Comparison of ENCODE assay signal across 24 mouse cellular contexts in the genomic region with DNA sequence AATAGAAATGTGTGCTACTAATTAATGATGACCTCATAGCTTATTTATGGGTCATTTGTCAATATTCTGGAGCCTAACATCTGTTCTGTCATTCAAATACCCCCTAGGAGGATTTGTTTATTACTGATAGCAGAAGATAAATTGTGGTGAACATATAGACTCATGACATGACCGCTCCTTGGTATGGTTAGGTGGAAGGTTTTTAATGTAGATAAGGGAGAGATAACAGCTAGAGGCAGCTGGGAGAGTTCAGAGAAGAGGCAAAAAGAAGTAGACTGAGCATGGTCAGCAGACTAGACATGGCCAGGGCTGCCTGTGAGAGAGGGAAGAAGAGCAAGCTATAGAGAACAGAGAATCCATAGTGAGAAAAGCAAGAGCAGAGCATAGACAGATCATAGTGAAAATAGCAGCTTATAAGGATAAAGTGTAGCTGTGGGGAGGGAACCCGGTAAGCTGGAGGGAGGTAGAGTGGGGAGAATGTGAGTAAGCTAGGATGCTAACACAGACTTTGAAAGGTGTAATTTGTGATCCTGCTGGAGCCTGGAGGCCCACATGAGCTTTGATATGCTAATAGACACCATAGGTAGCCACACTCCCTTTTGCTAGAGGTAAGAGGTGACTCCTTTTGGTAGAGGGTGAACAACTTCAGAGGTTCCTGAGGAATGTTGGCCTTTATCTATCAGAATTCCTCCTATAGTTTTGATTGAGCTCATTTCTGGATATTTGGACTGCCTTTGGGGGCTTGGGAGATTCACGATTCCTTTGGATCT.
"Had no signal": no experiment of that assay in that cellular context is flagged by ENCODE, and none has a peak within 500 bp of the region (broad histone marks: within the 10 kb centered on the region; RNA-seq: fewer than 3 reads in every experiment).

No protein-coding gene starts in this region.

- H3K27me3 ChIP-seq: heart, embryonic 12.5 days; hindbrain, embryonic 13.5 days; hindbrain, embryonic 15.5 days; kidney, embryonic 15.5 days; liver, embryonic 13.5 days had no signal

- DNase-seq: gastrocnemius, postnatal 14 days; gastrocnemius, postnatal 36 days; heart, adult 11 months; heart, adult 2 months; heart, postnatal 10 days; heart, postnatal 4 days; kidney, adult 11 months; kidney, adult 2 months; kidney, adult 9 months; kidney, postnatal 14 days; kidney, postnatal 36 days; layer of hippocampus, adult 9-11 months; liver; liver, embryonic 13.5 days had no signal

- ATAC-seq: hindbrain, postnatal 0 days; intestine, embryonic 16.5 days had no signal

- H3K36me3 ChIP-seq: heart, embryonic 10.5 days; heart, embryonic 12.5 days; hindbrain, embryonic 13.5 days; hindbrain, embryonic 15.5 days; kidney, embryonic 15.5 days; limb, embryonic 10.5 days; limb, embryonic 12.5 days; liver, embryonic 13.5 days had no signal

- H3K4me1 ChIP-seq: heart, embryonic 10.5 days; heart, embryonic 12.5 days; hindbrain, embryonic 13.5 days; hindbrain, embryonic 15.5 days; kidney, embryonic 15.5 days; limb, embryonic 12.5 days; liver, embryonic 13.5 days had no signal

- H3K27ac ChIP-seq: heart, adult 2 months; heart, embryonic 10.5 days; hindbrain, embryonic 13.5 days; hindbrain, embryonic 15.5 days; hindbrain, postnatal 0 days; kidney, embryonic 15.5 days; kidney, postnatal 0 days; limb, embryonic 10.5 days; limb, embryonic 12.5 days; liver, embryonic 13.5 days had no signal

- H3K4me3 ChIP-seq: heart, adult 2 months; heart, embryonic 10.5 days; heart, embryonic 12.5 days; hindbrain, embryonic 13.5 days; hindbrain, embryonic 15.5 days; kidney, embryonic 15.5 days; limb, embryonic 10.5 days; limb, embryonic 12.5 days; liver, embryonic 13.5 days had no signal

- H3K9me3 ChIP-seq: heart, embryonic 10.5 days; heart, embryonic 12.5 days; hindbrain, embryonic 13.5 days; hindbrain, embryonic 15.5 days; kidney, embryonic 15.5 days; limb, embryonic 10.5 days; limb, embryonic 12.5 days; liver, embryonic 13.5 days had no signal
